Mouse (Mus musculus) lung, embryonic 16.5 days (tissue): ENCODE data around the gene Olfr286. TPM values are rescaled to one million over a fixed set of nuclear protein-coding genes. Genes with fewer than 3 reads are reported as not detected.
A peak's percentile ranks its signal among the peaks of the same experiment; 100 is the strongest.

ENCODE experiments used
- ATAC-seq: fragments of 200-750 bp; cut with Nextera tagmentation; 2 replicates; pipeline ENCODE4 v1.8.0; 2017; ENCODE audit warnings: low read depth, mild to moderate bottlenecking, moderate library complexity
- H3K27ac ChIP-seq: fragments of 300-500 bp; sonication (generic); 2 replicates; pipeline ENCODE4 v1.5.1; 2014; ENCODE audit warnings: mild to moderate bottlenecking, control low read depth, low read length
- H3K27me3 ChIP-seq: fragments of 300-500 bp; sonication (generic); 2 replicates; pipeline ENCODE4 v1.6.1; 2014; ENCODE audit warnings: low read depth, low read length, mixed read lengths; ENCODE audit not compliant: control insufficient read depth, insufficient read depth
- H3K36me3 ChIP-seq: fragments of 300-500 bp; sonication (generic); 2 replicates; pipeline ENCODE4 v1.6.1; 2014; ENCODE audit warnings: low read length; ENCODE audit not compliant: control insufficient read depth, insufficient read depth
- H3K4me1 ChIP-seq: fragments of 300-500 bp; sonication (generic); replicated peaks from 2 replicates; pipeline ENCODE4 v1.6.1; 2014; ENCODE audit warnings: low read length, mixed read lengths; ENCODE audit not compliant: control insufficient read depth, insufficient read depth
- H3K4me2 ChIP-seq: fragments of 300-500 bp; sonication (generic); 2 replicates; pipeline ENCODE4 v1.6.1; 2014; ENCODE audit warnings: low read depth, low read length, control low read depth
- H3K4me3 ChIP-seq: fragments of 300-500 bp; sonication (generic); 2 replicates; pipeline ENCODE4 v1.5.1; 2014; ENCODE audit warnings: mild to moderate bottlenecking, low read length, control low read depth
- H3K9ac ChIP-seq: fragments of 300-500 bp; sonication (generic); 2 replicates; pipeline ENCODE4 v1.6.1; 2014; ENCODE audit warnings: low read length, control low read depth
- H3K9me3 ChIP-seq: fragments of 300-500 bp; sonication (generic); 2 replicates; pipeline ENCODE4 v1.6.1; 2016; ENCODE audit warnings: low read length; ENCODE audit not compliant: control insufficient read depth
- WGBS: fragments of 180-500 bp; shearing (Covaris S2); extraction: QIAGEN DNeasy Blood & Tissue Kit; methylation state at CpG from one replicate; pipeline ENCODE4 v1.1.7; 2014; 5-methylcytosine and 5-hydroxymethylcytosine counted together
- polyA plus RNA-seq: library from polyadenylated mRNA; unstranded; fragments of >200 nt; fragmentation: Nextera tagmentation; extraction: Ambion mirVana; gene quantifications from 2 replicates; pipeline ENCODE4 v1.2.1, GENCODE M21; 2015

Olfr286 gene
- polyA plus RNA-seq, 1 experiment from 2014 or later, result not detected

- H3K27ac ChIP-seq, result peak overlapping the region; percentile 54
- no peaks in the 10 kb centered on the region for H3K4me1 ChIP-seq
- no peak for ATAC-seq
- no peak overlapping the region for H3K9ac ChIP-seq
- 57% methylated on average over 5 of the region's 5 CpGs for WGBS
- no peaks in the 10 kb centered on the region for H3K9me3 ChIP-seq
- H3K27me3 ChIP-seq, result no peaks in the 10 kb centered on the region
- H3K36me3 ChIP-seq, result no peaks in the 10 kb centered on the region
- H3K4me2 ChIP-seq, result no peak overlapping the region
- no peak overlapping the region for H3K4me3 ChIP-seq
Observed at GRCm38 (mm10) chr15:98213336-98213870, 20.8 kb downstream of the Olfr286 start.

GRCm38 (mm10) chr15:98209676-98210075, 24.6 kb downstream of the Olfr286 start:
- Histone ChIP-seq H3K9me3 (no peaks in the 10 kb centered on the region), H3K4me3 (no peak overlapping the region), H3K4me1 (no peaks in the 10 kb centered on the region), H3K9ac (no peak overlapping the region), H3K27ac (no peak overlapping the region), H3K4me2 (no peak overlapping the region), H3K27me3 (no peaks in the 10 kb centered on the region), H3K36me3 (no peaks in the 10 kb centered on the region)
- 62% methylated on average over 7 of the region's 7 CpGs for WGBS
- no peak for ATAC-seq

GRCm38 (mm10) chr15:98195442-98195841, 38.8 kb downstream of the Olfr286 start, which contains the start of gene Olfr288:
Olfr288 (minus strand) TSS chr15:98195542.
- no peak for ATAC-seq
- Histone ChIP-seq H3K4me3 (no peak within 1 kb of the TSS), H3K27ac (no peak within 1 kb of the TSS), H3K36me3 (no peaks in the 10 kb centered on the region), H3K27me3 (no peaks in the 10 kb centered on the region), H3K9me3 (no peaks in the 10 kb centered on the region), H3K4me1 (no peaks in the 10 kb centered on the region), H3K9ac (no peak within 1 kb of the TSS), H3K4me2 (no peak within 1 kb of the TSS)
- 79% methylated on average over 2 of the region's 3 CpGs for WGBS

- Histone ChIP-seq H3K4me2 (no peak overlapping the region), H3K4me3 (no peak overlapping the region), H3K27ac (no peak overlapping the region), H3K36me3 (no peaks in the 10 kb centered on the region), H3K4me1 (0 out of 2 replicates have a peak, but pooled peaks cover 6% of the 10 kb centered on the region), H3K9ac (no peak overlapping the region), H3K9me3 (no peaks in the 10 kb centered on the region), H3K27me3 (no peaks in the 10 kb centered on the region)
- WGBS, result 41% methylated on average over 4 of the region's 4 CpGs
- no peak for ATAC-seq
Observed at GRCm38 (mm10) chr15:98184456-98184855, 49.8 kb downstream of the Olfr286 start.

GRCm38 (mm10) chr15:98181856-98182570, 52.2 kb downstream of the Olfr286 start:
- 63% methylated on average over 12 of the region's 12 CpGs for WGBS
- ATAC-seq, result no peak
- Histone ChIP-seq H3K4me1 (0 out of 2 replicates have a peak, but pooled peaks cover 6% of the 10 kb centered on the region), H3K4me3 (no peak overlapping the region), H3K27ac (no peak overlapping the region), H3K27me3 (0 out of 2 replicates have a peak, but pooled peaks cover 3% of the 10 kb centered on the region), H3K9me3 (no peaks in the 10 kb centered on the region), H3K9ac (no peak overlapping the region), H3K36me3 (no peaks in the 10 kb centered on the region), H3K4me2 (no peak overlapping the region)

- H3K27ac ChIP-seq, result peak overlapping the region; percentile 32; the same call in 1 of the 2 replicates
- no peaks in the 10 kb centered on the region for H3K36me3 ChIP-seq
- peak; percentile 99 for ATAC-seq
- under 1% methylated on average over 30 of the region's 30 CpGs for WGBS
- peak overlapping the region; percentile 49 for H3K9ac ChIP-seq
- H3K4me2 ChIP-seq, result peak overlapping the region; percentile 69
- no peaks in the 10 kb centered on the region for H3K9me3 ChIP-seq
- peak overlapping the region; percentile 61 for H3K4me3 ChIP-seq
- H3K27me3 ChIP-seq, result 0 out of 2 replicates have a peak, but pooled peaks cover 3% of the 10 kb centered on the region
- H3K4me1 ChIP-seq, result 0 out of 2 replicates have a peak, but pooled peaks cover 6% of the 10 kb centered on the region
Observed at GRCm38 (mm10) chr15:98181132-98181711, 53.0 kb downstream of the Olfr286 start.

- Histone ChIP-seq H3K4me3 (peak overlapping the region; percentile 61), H3K27ac (peak overlapping the region; percentile 35; the same call in 1 of the 2 replicates), H3K4me1 (0 out of 2 replicates have a peak, but pooled peaks cover 6% of the 10 kb centered on the region), H3K27me3 (peaks cover 4% of the 10 kb centered on the region; the same call in 1 of the 2 replicates), H3K4me2 (peak overlapping the region; percentile 69), H3K36me3 (no peaks in the 10 kb centered on the region), H3K9ac (peak overlapping the region; percentile 49; the same call in 1 of the 2 replicates), H3K9me3 (no peaks in the 10 kb centered on the region)
- ATAC-seq, result no peak
- WGBS, result 7% methylated on average over 26 of the region's 26 CpGs
Observed at GRCm38 (mm10) chr15:98180567-98181131, 53.6 kb downstream of the Olfr286 start.

- no peak for ATAC-seq
- Histone ChIP-seq H3K4me1 (0 out of 2 replicates have a peak, but pooled peaks cover 6% of the 10 kb centered on the region), H3K36me3 (no peaks in the 10 kb centered on the region), H3K4me3 (no peak overlapping the region), H3K27me3 (peaks cover 15% of the 10 kb centered on the region), H3K4me2 (no peak overlapping the region), H3K27ac (no peak overlapping the region), H3K9ac (no peak overlapping the region), H3K9me3 (no peaks in the 10 kb centered on the region)
- 54% methylated on average over 3 of the region's 3 CpGs for WGBS
Observed at GRCm38 (mm10) chr15:98177320-98177719, 56.9 kb downstream of the Olfr286 start.
